Mouse (Mus musculus): ENCODE measurements around the gene Hexim1.

Hexim1 gene

DNA sequence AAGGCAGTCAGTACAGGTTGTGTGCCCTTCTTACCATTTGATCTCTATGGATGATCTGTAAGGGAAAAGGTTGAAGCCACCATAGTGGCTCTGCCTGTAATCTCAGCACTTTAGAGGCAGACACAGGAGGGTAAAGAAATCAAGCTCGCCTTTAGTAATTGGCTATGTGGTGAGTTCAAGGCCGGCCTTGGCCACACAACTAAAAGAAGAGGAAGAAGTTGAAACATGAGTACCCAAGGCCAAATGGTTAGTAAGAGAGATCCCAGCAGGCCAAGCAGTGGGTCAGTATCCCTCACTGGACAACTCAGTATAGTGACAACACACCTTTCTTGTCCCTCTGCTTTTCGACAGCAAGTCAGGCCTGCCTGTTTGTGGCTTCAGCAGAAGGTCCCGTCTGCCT is 33.7 kb downstream of the Hexim1 start:
- no peak for DNase-seq (ENCODE audit: low spot score)

DNA sequence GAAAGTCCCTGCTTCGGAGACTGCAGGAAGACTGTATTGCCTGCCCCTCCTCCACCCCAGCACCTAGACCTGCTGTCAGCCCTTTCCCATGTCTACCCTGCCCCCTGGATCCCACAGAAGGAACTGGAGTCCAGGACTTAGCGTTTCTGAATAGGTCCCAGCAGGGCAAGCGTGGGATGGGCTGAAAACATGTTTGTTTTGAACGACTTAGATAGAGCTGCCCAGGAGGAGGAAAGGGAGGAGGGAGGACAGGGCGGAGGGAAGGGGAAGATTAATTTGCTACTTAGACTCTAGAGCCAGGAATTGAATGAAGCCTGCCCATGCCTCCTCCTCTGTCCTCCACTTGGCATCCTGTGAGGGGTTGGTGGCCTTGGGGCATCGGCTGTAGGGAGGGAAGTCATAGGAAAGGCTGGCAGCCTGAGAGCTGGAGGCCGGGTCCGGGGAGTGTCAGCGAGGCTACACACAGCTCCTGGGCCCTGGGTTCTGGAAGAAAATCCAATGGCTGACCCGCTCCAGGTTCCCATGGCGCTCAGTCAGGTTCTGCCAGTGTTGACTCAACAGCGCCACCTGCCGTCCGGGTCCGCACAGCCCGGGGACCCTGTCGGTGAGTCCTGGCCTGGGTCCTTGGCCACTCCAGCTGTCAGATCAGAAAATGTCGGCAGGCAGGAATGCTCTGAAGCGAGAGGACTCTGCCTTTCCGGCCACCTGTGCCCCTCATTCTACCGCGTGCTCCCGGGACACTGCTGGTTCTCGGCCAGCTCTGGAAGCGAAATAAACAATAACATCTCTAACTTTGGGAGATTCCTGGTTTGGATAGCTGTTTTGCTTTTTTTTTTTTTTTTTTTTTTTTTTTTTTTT is 42.8 kb downstream of the Hexim1 start:
- DNase-seq (ENCODE audit: low spot score): peak; percentile 87

DNA sequence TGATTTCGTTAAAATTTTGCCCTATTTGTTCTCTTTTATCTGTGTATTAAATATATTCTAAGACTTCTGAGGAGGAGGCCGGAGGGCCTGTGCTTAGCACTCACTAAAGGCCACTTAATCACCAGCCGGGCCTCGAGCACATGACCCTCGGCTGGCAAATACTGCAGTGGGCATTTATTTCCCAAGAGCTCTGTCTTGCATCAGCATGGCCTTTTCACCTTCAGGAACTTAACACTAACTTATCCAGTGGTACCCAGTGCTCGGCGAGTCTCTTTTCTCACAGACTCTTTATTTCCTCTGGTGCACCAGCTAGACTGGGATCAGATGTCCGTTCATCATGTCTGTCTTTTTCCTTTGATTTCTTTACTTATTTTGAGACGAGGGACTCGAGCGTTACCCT is 44.7 kb downstream of the Hexim1 start:
- no peak for DNase-seq (ENCODE audit: low spot score)

DNA sequence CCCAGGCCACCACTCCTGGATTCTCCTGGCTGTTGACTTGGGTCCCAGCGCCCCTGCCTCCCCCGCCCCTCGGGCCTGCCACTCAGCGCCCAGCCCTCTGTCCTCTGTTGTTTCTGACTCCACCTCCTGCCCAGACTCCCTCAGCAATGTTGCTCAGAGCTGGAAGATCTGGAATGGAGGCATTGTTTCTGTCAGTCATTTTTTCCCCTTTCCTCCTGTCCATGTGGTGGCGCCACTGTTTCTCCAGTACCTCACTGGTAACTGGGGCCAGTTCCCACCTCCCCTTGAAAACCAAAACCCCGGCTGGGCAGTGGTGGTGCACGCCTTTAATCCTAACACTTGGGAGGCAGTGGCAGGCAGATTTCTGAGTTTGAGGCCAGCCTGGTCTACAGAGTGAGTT is 45.4 kb downstream of the Hexim1 start:
- no peak for DNase-seq (ENCODE audit: low spot score)

DNA sequence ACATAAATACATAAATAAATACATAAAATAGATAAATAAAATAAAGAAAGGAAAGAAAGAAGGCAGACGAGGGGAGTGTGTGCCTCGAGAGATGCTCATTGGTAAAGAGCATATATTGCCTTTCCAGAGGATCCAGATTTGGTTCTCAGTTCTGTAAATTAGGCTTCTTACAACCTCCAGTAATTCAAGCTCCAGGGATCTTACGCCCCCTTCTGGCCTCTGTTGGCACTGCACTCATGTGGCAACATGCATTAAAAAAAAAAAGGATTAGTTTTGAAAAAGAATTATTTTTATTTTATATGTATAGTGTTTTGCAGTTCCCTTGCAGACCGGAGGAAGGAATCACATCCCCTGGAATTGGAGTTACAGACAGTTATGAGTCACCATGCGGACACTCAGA is 46.1 kb downstream of the Hexim1 start:
- DNase-seq (ENCODE audit: low spot score): peak; percentile 55

DNA sequence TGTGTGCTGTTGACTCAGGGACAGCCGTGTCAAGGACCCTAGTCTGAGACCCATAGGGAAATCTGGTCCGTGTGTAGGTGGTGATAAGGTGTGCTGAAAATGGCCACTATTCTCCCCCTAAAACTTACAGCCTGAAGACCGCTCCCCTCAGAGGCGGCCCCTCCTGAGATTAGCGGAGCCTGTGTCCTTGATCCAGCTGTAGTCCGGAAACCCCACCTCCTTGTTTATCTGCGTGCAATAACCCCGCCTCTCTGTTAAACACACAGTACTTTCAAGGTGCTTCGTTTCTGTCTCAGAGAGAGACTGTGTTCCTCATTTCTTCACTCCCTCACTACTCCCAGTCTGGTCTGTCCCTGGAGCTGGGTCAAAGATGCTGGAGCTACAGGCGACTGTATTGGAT is 48.4 kb downstream of the Hexim1 start:
- no peak for DNase-seq (ENCODE audit: low spot score)

DNA sequence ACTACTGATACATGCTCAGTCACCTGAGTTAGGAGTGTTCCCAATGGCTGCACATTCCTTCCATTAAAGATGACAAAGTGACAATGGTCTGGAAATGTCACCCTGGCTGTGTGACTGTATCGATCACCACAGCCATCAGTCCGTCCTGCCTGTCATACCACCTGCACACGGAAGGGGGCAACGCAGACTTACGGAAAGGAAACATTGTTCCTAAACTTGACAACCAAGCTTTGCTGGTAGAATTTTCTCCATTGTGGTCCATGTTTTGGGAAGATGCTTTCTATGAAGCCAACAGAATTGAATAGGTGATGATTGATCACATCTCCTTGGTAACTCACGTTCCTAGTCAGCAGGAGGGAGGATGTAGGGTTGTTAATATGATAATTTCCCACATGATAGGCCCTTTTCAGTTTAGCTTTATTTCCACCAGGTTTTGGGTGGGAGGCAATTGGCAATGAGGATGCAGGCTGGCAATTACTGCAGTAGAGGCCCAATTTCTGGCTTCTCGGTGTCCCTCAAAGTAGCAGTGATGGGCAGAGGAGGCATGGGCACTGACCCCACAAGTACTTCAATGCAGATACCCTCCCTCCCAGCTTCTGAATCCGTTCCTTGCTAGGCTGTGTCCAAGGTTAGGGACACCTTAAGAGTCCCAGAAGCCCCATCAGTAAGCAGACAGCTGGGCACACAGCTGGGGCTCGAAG is 52.8 kb downstream of the Hexim1 start:
- DNase-seq (ENCODE audit: low spot score): peak; percentile 54
